Mouse (Mus musculus): ENCODE results near the gene Phospho1.

DNA sequence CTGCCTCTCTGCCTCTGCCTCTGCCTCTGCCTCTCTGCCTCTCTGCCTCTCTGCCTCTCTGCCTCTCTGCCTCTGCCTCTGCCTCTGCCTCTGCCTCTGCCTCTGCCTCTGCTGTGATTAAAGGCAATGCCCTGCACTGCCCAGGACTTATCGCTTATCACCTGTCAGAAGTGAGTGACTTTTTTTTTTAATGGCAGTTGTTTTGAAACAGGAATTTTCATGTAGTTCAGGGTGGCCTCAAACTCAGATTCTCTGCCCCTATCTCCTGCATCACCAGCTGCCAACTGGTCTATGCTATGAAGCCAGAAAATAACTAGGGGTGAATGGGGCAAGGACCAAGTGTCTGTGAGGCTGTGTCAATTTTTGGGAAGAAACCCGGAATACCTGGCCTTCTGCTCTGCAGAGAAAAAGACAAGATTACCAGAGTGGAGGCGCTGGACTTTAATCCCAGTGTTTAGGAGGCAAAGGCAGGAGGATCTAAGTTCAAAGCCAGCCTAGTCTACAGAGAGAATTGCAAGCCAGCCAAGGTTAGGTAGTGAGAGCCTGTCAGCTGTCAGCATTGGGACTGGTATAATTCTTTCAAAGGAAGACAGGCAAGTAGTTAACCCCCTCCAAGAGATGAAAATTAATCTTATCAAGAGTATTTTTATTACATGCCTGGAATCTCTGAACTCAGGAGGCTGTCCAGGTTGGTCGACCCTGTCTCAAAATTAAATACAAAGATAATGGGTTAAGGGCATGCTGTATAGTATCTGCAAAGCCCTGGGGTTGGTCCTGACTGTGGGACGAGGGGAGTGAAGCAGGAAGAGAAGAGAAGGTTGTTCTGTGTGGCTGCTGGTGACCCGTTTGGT lies 2.2 kb downstream of the Phospho1 start:
- TF ChIP-seq POLR2A (IDR thresholded peaks at IDR 0.05; ENCODE audit: extremely low read depth, insufficient read depth, low read length) (no peak), CTCF (IDR thresholded peaks at IDR 0.05; ENCODE audit: low read depth, low read length) (no peak)

Measured in liver, adult 2 months (tissue).